Mouse (Mus musculus) stomach, embryonic 15.5 days (tissue): ENCODE measurements at regions not wholly inside any gene's neighbourhood (a gene's known extent, or its start where the extent isn't known, plus 50 kb on each side); places are given as distances from the start of the nearest gene placed in this dataset.

Source experiments
- ATAC-seq: fragments of 200-750 bp; cut with Nextera tagmentation; 2 replicates; pipeline ENCODE4 v1.8.0; 2017; ENCODE audit warnings: low read depth, moderate number of reproducible peaks, moderate TSS enrichment; ENCODE audit not compliant: insufficient read depth, low FRiP score
- H3K27ac ChIP-seq: fragments of 300-500 bp; sonication (generic); 2 replicates; pipeline ENCODE4 v1.5.1; 2015; ENCODE audit warnings: mild to moderate bottlenecking, inconsistent platforms
- H3K27me3 ChIP-seq: fragments of 300-500 bp; sonication (generic); replicated peaks from 2 replicates; pipeline ENCODE4 v1.6.1; 2015; ENCODE audit warnings: inconsistent platforms
- H3K36me3 ChIP-seq: fragments of 300-500 bp; sonication (generic); 2 replicates; pipeline ENCODE4 v1.6.1; 2015; ENCODE audit warnings: inconsistent platforms
- H3K4me1 ChIP-seq: fragments of 300-500 bp; sonication (generic); 2 replicates; pipeline ENCODE4 v1.6.1; 2015; ENCODE audit warnings: inconsistent platforms
- H3K4me2 ChIP-seq: fragments of 300-500 bp; sonication (generic); 2 replicates; pipeline ENCODE4 v1.6.1; 2015; ENCODE audit warnings: mild to moderate bottlenecking, inconsistent platforms
- H3K4me3 ChIP-seq: fragments of 300-500 bp; sonication (generic); replicated peaks from 2 replicates; pipeline ENCODE4 v1.5.1; 2015; ENCODE audit warnings: inconsistent platforms
- H3K9ac ChIP-seq: fragments of 300-500 bp; sonication (generic); 2 replicates; pipeline ENCODE4 v1.6.1; 2015; ENCODE audit warnings: inconsistent platforms
- H3K9me3 ChIP-seq: fragments of 300-500 bp; sonication (generic); 2 replicates; pipeline ENCODE4 v1.6.1; 2016; ENCODE audit warnings: inconsistent platforms
- WGBS: fragments of 180-500 bp; shearing (Covaris S2); methylation state at CpG from one replicate; pipeline ENCODE4 v1.1.7; 2015; 5-methylcytosine and 5-hydroxymethylcytosine counted together

DNA sequence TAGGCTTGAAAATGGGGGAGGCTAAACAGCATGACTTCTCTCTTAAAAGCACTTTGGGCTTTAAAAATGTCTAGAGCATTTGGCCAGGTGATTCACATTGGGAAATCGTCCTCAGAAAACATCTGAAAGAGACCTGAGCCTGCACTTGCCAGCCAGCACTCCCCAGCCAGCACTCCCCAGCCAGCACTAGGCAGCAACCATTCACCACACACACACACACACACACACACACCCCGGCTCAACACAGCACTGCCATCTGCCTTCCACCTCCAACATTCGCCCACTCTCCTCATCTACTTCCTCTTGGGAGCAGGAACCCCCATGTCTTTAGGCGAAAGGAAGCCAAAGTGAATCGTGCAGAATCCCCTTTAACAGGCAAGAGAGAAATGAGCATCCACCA is 85.4 kb downstream of the Atp23 start:
- no peaks in the 10 kb centered on the region for H3K4me1 ChIP-seq
- H3K9me3 ChIP-seq, result no peaks in the 10 kb centered on the region
- no peaks in the 10 kb centered on the region for H3K27me3 ChIP-seq
- no peak overlapping the region for H3K4me2 ChIP-seq
- ATAC-seq, result no peak
- WGBS, result 78% methylated on average over 5 of the region's 5 CpGs
- no peak overlapping the region for H3K9ac ChIP-seq
- H3K27ac ChIP-seq, result no peak overlapping the region
- H3K4me3 ChIP-seq, result no peak overlapping the region
- no peaks in the 10 kb centered on the region for H3K36me3 ChIP-seq

DNA sequence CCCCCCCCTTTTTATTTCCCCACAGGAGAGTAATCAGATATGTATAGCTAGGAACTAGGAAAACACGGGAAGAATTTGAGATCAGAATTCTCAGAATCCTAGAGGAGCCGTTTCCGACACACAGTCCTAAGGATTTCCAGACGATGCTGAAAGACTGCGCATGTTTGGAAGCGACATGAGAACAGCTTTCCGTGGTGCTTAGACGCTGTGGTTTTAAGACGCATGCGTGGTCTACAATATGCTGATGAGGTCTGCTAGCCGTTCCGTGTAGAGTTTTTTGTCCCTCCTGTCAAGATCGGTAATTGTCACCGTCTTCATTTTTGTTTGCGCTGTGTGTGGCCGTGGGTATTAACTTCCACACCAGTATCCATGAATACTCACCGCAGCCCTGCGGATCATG is 86.2 kb downstream of the Atp23 start:
- Histone ChIP-seq H3K36me3 (no peaks in the 10 kb centered on the region), H3K27me3 (no peaks in the 10 kb centered on the region), H3K27ac (no peak overlapping the region), H3K9ac (no peak overlapping the region), H3K4me3 (no peak overlapping the region), H3K9me3 (no peaks in the 10 kb centered on the region), H3K4me2 (no peak overlapping the region), H3K4me1 (no peaks in the 10 kb centered on the region)
- WGBS, result 92% methylated on average over 18 of the region's 18 CpGs
- no peak for ATAC-seq

DNA sequence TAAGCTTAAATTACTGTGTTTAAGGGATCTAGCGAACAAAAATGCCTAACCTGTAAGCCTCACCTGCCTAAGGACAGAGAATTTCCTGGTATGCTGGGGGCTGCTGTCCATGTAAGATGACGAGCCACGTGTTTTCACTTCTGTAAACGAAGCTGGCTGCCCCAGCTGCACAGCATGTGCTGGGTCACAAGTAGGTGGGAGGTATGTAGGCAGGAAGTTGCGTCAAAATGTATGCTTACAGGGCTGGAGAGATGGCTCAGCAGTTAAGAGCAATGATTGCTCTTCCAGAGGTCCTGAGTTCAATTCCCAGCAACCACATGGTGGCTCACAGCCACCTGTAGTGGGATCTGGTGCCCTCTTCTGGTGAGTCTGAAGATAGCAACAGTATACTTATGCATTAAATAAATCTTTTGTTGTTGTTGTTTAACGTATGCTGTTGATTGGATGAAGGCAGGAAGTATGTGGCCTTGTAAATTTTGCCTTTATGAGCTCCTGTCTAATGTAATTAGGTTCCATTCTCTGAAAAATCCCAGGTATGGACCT is 88.0 kb downstream of the Atp23 start:
- H3K27ac ChIP-seq, result no peak overlapping the region
- no peaks in the 10 kb centered on the region for H3K27me3 ChIP-seq
- H3K36me3 ChIP-seq, result no peaks in the 10 kb centered on the region
- no peak overlapping the region for H3K4me3 ChIP-seq
- H3K4me2 ChIP-seq, result no peak overlapping the region
- no peaks in the 10 kb centered on the region for H3K4me1 ChIP-seq
- 82% methylated on average over 6 of the region's 6 CpGs for WGBS
- H3K9me3 ChIP-seq, result no peaks in the 10 kb centered on the region
- H3K9ac ChIP-seq, result no peak overlapping the region
- ATAC-seq, result no peak

DNA sequence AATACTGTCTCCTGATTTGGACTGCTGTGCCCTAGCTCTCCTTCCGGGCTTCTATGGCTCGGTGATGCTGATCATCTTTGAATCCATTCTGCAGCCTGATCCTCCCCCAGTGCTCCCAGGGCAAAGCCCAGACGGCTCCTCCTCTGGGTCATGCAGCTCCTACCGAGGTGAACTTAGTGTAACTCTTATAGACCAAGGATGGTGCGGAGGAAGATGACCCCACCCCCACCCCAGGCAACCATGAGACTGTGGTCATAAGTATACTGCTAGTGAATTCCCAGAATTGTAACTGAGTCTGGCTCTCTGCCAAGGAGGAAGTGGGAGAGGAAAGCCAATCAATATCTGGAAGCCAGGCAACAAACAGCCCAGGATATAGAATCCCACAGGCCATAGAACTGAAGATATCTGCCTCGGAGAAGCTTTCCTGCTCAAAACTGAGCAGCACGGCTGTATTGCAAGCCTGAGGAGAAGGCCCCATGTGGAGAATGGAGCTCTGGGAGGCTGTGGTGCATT is 88.9 kb downstream of the Atp23 start:
- Histone ChIP-seq H3K27ac (no peak overlapping the region; the same call in 1 of the 2 replicates), H3K4me3 (no peak overlapping the region)
- WGBS, result 68% methylated on average over 7 of the region's 7 CpGs

DNA sequence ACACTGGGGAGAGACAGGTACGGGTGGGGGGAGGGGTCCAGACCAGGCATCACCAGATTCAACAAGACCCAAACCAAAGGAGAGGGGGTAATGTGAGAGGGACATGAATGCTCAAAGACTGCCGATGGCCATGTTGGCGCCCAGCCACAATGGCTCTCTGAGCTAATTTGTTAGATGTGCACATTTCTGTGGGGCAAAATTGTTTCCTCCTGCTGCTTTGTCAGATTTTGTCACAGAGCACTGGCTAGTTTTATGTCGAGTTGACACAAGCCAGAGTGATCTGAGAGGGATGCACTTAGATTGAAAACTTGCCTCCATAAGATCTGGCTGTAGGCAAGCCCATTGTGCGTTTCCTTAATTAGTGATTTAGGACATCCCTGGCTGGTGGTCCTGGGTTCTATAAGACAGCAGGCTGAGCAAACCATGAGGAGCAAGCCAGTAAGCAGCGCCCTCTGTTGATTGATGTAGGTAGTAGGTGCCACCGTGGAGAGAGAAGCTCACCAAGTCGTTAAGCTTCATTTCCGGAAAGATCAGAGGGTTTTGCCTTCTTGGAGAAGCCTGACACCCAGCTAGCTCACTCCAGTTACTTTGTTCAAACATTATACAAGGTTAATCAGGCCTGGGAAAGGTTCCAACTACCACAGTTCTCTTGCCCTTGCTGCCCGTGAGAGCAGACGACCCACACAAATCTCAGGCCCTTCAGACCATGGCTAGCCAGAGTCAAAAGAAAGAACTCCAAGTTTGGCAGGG is 90.6 kb downstream of the Atp23 start:
- H3K27ac ChIP-seq, result no peak overlapping the region
- H3K4me1 ChIP-seq, result no peaks in the 10 kb centered on the region
- no peak overlapping the region for H3K4me3 ChIP-seq
- peak overlapping the region; percentile 50 for H3K4me2 ChIP-seq
- no peaks in the 10 kb centered on the region for H3K36me3 ChIP-seq
- no peaks in the 10 kb centered on the region for H3K9me3 ChIP-seq
- H3K9ac ChIP-seq, result no peak overlapping the region
- no peak for ATAC-seq
- 59% methylated on average over 11 of the region's 11 CpGs for WGBS
- no peaks in the 10 kb centered on the region for H3K27me3 ChIP-seq

More for the DNA sequence above, 88.9 kb downstream of the Atp23 start:
- Histone ChIP-seq H3K27me3 (no peaks in the 10 kb centered on the region), H3K4me1 (no peaks in the 10 kb centered on the region), H3K9ac (no peak overlapping the region), H3K36me3 (no peaks in the 10 kb centered on the region), H3K4me2 (no peak overlapping the region), H3K9me3 (no peaks in the 10 kb centered on the region)
- peak; percentile 39; the same call in 1 of the 2 replicates for ATAC-seq

DNA sequence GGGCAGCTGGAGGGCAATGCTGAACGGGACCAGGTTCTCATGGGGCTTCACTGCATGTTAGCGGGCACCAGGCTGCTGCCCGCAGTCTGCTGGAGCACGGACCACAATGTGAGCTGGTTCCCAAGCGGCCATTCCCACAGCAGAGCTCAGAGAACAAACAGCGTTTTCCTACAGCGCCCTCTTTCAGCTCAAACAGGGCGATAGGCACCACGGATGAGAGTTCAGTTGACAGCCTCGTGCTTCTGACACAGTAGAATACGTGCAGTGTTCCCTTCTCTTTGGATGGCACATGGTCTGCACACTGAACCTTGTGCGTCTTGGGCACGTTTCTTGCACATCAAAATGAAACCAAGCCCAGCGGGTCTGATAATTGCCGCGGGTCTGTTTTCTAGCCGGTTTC is 91.6 kb downstream of the Atp23 start:
- H3K4me3 ChIP-seq, result peak overlapping the region; percentile 35
- H3K4me1 ChIP-seq, result no peaks in the 10 kb centered on the region
- H3K36me3 ChIP-seq, result no peaks in the 10 kb centered on the region
- no peak for ATAC-seq
- 48% methylated on average over 17 of the region's 17 CpGs for WGBS
- peak overlapping the region; percentile 50 for H3K4me2 ChIP-seq
- H3K9ac ChIP-seq, result no peak overlapping the region
- no peaks in the 10 kb centered on the region for H3K9me3 ChIP-seq
- no peak overlapping the region for H3K27ac ChIP-seq
- H3K27me3 ChIP-seq, result no peaks in the 10 kb centered on the region

DNA sequence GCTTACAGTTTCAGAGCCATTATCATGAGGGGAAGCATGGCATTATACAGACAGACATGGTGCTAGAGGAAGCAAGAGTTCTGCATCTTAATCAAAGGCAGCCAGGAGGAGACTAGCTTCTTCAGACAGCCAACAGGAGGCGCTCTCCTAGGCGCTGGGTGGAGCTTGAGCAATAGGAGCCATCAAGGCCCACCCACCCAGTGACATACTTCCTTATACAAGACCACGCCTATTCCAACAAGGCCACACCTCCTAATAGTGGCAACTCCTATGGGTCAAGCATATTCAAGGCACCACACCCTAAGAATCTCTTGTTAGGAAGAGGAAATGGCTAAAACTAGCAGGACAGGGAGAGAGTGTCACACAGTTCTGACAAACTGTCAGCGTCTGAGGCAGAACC is 94.3 kb downstream of the Atp23 start:
- Histone ChIP-seq H3K4me3 (no peak overlapping the region), H3K4me1 (no peaks in the 10 kb centered on the region), H3K9ac (no peak overlapping the region), H3K27ac (no peak overlapping the region), H3K27me3 (no peaks in the 10 kb centered on the region), H3K9me3 (no peaks in the 10 kb centered on the region), H3K4me2 (no peak overlapping the region), H3K36me3 (no peaks in the 10 kb centered on the region)
- ATAC-seq, result no peak; the same call in 1 of the 2 replicates
- 87% methylated on average over 4 of the region's 4 CpGs for WGBS

DNA sequence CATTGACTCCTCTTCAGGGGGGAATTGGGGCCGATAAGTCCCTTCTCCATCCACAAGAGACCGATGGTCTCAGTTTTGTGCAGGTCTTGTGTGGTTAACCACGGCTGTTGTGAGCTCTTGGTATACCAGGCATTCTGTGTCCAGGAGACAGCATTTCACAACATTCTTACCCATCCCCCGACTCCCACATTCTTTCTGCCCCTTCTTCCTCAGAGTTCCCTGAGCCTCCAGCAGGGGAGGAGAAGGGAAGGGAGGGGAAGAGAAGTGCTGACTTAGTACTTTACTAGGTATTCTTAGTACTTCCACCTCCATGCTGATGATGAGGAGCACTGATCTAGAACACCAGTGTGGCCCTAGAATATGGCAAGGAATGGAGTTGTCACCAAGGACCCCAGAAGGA is 98.4 kb downstream of the Atp23 start:
- Histone ChIP-seq H3K27ac (no peak overlapping the region), H3K4me3 (no peak overlapping the region), H3K36me3 (no peaks in the 10 kb centered on the region), H3K4me2 (no peak overlapping the region), H3K4me1 (no peaks in the 10 kb centered on the region), H3K9ac (no peak overlapping the region), H3K9me3 (no peaks in the 10 kb centered on the region), H3K27me3 (no peaks in the 10 kb centered on the region)
- no peak for ATAC-seq
- WGBS, result 75% methylated on average over 4 of the region's 4 CpGs

DNA sequence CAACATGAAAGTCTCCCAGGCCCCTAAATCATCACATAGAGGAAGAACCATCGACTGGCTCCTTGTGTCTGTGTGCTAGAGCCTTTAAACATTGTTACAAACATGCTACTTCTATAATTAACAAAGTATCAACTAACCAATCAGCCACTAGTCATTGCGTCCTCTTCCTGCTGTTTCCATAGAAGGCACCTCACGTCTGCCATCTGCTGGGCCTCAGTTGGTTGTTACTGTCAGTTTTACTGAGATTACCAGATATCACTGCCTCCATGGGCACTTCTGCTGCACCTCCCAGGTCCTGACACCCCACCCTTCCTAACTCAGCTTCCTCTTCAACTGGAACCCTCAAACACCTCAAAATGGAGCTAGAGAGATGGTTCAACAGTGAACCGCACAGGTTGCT is 101.8 kb downstream of the Atp23 start:
- Histone ChIP-seq H3K4me2 (no peak overlapping the region), H3K4me1 (no peaks in the 10 kb centered on the region), H3K4me3 (no peak overlapping the region), H3K27me3 (no peaks in the 10 kb centered on the region), H3K36me3 (no peaks in the 10 kb centered on the region), H3K9ac (no peak overlapping the region), H3K27ac (no peak overlapping the region), H3K9me3 (no peaks in the 10 kb centered on the region)
- WGBS, result 55% methylated on average over 4 of the region's 4 CpGs
- no peak for ATAC-seq

DNA sequence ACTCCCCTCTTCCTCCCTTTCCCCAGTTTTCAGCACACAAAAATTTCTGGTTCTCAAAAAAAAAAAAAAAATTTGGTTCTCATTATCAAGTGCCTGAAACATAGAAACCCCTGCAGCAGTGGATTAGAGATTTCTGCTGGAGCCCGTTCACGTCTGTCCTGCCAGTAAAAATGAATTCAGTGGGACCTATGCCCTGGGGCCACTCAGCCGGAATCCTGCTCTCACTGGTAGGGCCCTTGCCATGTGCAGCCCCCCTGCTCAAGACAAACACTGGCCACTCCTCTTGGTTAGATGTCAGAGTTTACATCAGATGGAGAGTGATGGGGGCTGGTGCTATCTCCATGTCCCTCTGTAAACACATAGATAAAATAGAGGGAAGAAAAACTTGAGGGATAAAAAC is 108.0 kb downstream of the Atp23 start:
- Histone ChIP-seq H3K4me3 (no peak overlapping the region), H3K9me3 (no peaks in the 10 kb centered on the region), H3K4me2 (no peak overlapping the region), H3K27me3 (no peaks in the 10 kb centered on the region), H3K27ac (no peak overlapping the region), H3K36me3 (no peaks in the 10 kb centered on the region), H3K9ac (no peak overlapping the region), H3K4me1 (no peaks in the 10 kb centered on the region)
- no peak for ATAC-seq
- WGBS, result 44% methylated on average over 3 of the region's 3 CpGs

DNA sequence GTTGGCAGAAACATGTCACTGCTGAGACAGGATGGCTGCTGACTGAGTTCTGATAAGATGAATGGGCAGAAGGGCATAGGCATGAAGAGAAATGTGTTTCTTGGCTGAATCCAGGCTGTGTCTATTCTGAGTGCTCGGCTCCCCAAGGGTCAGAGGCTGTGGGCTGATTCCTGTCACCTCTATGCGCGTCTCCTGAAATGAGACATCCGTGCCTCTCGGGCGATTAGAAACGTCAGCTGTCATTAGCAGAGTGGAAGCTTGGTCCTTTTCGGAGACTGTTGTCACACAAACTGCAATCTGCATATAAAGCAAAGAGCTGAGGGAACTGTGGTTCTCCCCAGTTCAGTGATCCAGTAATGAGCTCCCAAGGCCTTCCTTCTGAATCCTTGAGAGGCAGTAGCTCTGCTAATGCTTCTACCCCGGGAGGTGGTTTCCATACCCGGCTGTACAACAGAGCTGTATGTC is 108.8 kb downstream of the Atp23 start:
- no peaks in the 10 kb centered on the region for H3K4me1 ChIP-seq
- 63% methylated on average over 10 of the region's 10 CpGs for WGBS
- H3K4me3 ChIP-seq, result no peak overlapping the region
- no peaks in the 10 kb centered on the region for H3K9me3 ChIP-seq
- no peaks in the 10 kb centered on the region for H3K27me3 ChIP-seq
- H3K36me3 ChIP-seq, result no peaks in the 10 kb centered on the region
- H3K27ac ChIP-seq, result no peak overlapping the region
- ATAC-seq, result no peak
- no peak overlapping the region for H3K9ac ChIP-seq
- H3K4me2 ChIP-seq, result no peak overlapping the region

DNA sequence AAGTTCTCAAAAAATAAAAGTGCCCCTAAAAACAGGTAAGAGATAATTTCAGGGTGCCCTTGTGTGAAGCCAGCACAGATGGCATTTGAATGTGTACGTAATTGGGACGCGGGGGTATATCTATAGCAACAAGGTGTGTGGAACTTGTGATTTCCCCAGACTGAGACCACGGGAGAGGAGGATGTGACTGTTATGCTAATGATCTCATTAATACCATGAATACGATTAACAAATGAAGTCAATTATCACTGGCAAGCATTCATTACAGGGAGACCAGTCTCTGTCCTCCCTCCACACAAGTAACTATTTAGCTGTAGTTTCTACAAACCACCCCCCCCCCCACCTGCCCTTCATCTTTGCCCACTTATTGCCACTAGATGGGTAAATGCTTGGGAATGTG is 112.9 kb downstream of the Atp23 start:
- Histone ChIP-seq H3K36me3 (no peaks in the 10 kb centered on the region), H3K9ac (no peak overlapping the region), H3K9me3 (no peaks in the 10 kb centered on the region), H3K4me3 (no peak overlapping the region), H3K4me1 (no peaks in the 10 kb centered on the region), H3K27me3 (no peaks in the 10 kb centered on the region), H3K27ac (no peak overlapping the region), H3K4me2 (no peak overlapping the region)
- ATAC-seq, result no peak
- WGBS, result 90% methylated on average over 5 of the region's 5 CpGs
